Comparison of ENCODE assay signal across 8 mouse cellular contexts in the genomic region with DNA sequence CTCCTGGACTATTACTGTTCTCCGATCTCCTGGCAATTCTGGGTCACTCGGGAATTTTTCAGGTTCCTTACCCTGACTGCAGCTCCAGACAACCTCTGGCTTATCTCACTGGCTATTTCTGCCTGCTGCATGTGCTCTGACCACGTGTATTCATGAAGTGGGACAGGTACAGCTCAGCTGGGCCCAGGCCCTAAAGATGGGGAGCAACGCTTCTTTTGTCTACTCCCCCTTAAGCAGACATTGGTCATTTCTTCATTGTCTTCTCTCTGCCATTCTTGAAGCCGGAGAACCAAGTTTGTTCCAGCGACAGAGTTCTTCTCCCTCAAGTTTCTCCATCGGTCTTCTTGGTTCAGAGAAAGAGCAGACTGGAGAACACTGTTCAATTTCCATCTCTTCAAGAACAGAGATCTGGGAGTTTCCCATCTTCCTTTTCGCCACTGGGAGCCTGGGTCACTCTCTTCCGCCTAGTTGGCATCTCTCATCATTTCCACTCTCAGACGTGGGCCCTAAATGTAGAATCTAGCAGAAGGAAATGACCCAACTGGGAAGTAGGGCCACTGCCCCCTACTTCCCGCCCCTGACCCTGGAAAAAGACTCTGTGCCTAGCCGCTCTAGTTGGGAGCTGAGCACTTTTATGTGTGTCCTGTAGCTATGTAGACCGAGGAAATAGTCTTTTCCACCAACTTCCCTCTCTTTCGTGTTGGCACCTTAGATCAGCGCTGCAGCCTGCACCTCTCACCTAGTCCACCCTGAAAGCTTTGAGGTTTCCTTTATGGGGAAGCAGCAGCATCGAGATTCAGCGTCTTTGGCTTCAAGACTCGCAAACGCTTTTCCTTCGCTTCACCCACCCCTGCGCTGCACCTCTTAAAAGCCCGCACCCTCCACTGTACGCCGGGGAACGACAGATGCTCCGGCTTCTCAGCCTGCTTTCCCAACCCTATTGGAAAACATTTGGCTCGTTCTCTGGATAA. TPM values are rescaled to one million over a fixed set of nuclear protein-coding genes. Genes with fewer than 3 reads are reported as not detected.
DNase-seq lines count a peak whose midpoint lies in the region; ATAC-seq lines count a peak whose summit lies in the region.

No protein-coding gene starts in this region.

- no peaks in the 10 kb centered on the region for H3K9me3 ChIP-seq in kidney, embryonic 16.5 days (ENCODE audit: low read length)
- no peaks in the 10 kb centered on the region for H3K9me3 ChIP-seq in hindbrain, embryonic 14.5 days (ENCODE audit: control insufficient read depth, low read length)
- H3K9me3 ChIP-seq in neural tube, embryonic 11.5 days (ENCODE audit: control insufficient read depth, low read length) = no peaks in the 10 kb centered on the region

- H3K4me1 ChIP-seq in kidney, embryonic 16.5 days (ENCODE audit: insufficient read depth, low read length) = peaks cover 41% of the 10 kb centered on the region
- H3K4me1 ChIP-seq in hindbrain, embryonic 14.5 days (replicated peaks; ENCODE audit: control insufficient read depth, insufficient read depth, low read length) = peaks cover 32% of the 10 kb centered on the region
- H3K4me1 ChIP-seq in neural tube, embryonic 11.5 days (ENCODE audit: control insufficient read depth, insufficient read depth, low read length) = peaks cover 20% of the 10 kb centered on the region; the same call in 1 of the 2 replicates

- no peak for ATAC-seq in kidney, embryonic 16.5 days (ENCODE audit: low FRiP score, low TSS enrichment)
- ATAC-seq in hindbrain, embryonic 14.5 days (ENCODE audit: low FRiP score) = no peak
- ATAC-seq in neural tube, embryonic 11.5 days (ENCODE audit: insufficient read depth, low FRiP score, low TSS enrichment) = no peak
- no peak for ATAC-seq in granulocyte monocyte progenitor cell, adult 5-6 weeks (replicated peaks; ENCODE audit: poor library complexity, severe bottlenecking)

- DNase-seq in kidney, adult 18-20 months = no peak
- DNase-seq in embryo, embryonic 9.5 days (ENCODE audit: extremely low spot score) = peak; percentile 37
- no peak for DNase-seq in hindbrain, embryonic 14.5 days (ENCODE audit: low spot score)
- peak; percentile 41 for DNase-seq in neural tube, embryonic 11.5 days (ENCODE audit: low spot score)
- DNase-seq in cerebellum, adult 11-12 months = no peak
- DNase-seq in left cerebral cortex, adult 11 months (ENCODE audit: low spot score) = no peak

- H3K36me3 ChIP-seq in kidney, embryonic 16.5 days (ENCODE audit: insufficient read depth, low read length) = no peaks in the 10 kb centered on the region
- no peaks in the 10 kb centered on the region for H3K36me3 ChIP-seq in hindbrain, embryonic 14.5 days (replicated peaks; ENCODE audit: control insufficient read depth, insufficient read depth)
- H3K36me3 ChIP-seq in neural tube, embryonic 11.5 days (ENCODE audit: control insufficient read depth, insufficient read depth, low read length) = no peaks in the 10 kb centered on the region

- peak overlapping the region; percentile 91 for H3K4me2 ChIP-seq in kidney, embryonic 16.5 days (replicated peaks; ENCODE audit: low read depth, low read length)
- peak overlapping the region; percentile 98 for H3K4me2 ChIP-seq in hindbrain, embryonic 14.5 days (replicated peaks)
- peak overlapping the region; percentile 87 for H3K4me2 ChIP-seq in neural tube, embryonic 11.5 days (ENCODE audit: low read depth)

- H3K27me3 ChIP-seq in kidney, embryonic 16.5 days (ENCODE audit: insufficient read depth, low read length) = peaks cover 42% of the 10 kb centered on the region
- H3K27me3 ChIP-seq in hindbrain, embryonic 14.5 days (ENCODE audit: control insufficient read depth, insufficient read depth, low read length) = peaks cover 58% of the 10 kb centered on the region
- H3K27me3 ChIP-seq in neural tube, embryonic 11.5 days (ENCODE audit: control insufficient read depth, insufficient read depth, low read length) = peaks cover 17% of the 10 kb centered on the region

- H3K4me3 ChIP-seq in kidney, embryonic 16.5 days (ENCODE audit: low read length) = peak overlapping the region; percentile 73
- H3K4me3 ChIP-seq in hindbrain, embryonic 14.5 days (replicated peaks; ENCODE audit: low read length) = peak overlapping the region; percentile 61
- H3K4me3 ChIP-seq in neural tube, embryonic 11.5 days (ENCODE audit: low read depth, low read length) = peak overlapping the region; percentile 42

- H3K9ac ChIP-seq in kidney, embryonic 16.5 days (replicated peaks; ENCODE audit: low read length) = peak overlapping the region; percentile 68
- peak overlapping the region; percentile 76 for H3K9ac ChIP-seq in hindbrain, embryonic 14.5 days
- H3K9ac ChIP-seq in neural tube, embryonic 11.5 days (ENCODE audit: low read length) = peak overlapping the region; percentile 63; the same call in 1 of the 2 replicates

- no peak overlapping the region for H3K27ac ChIP-seq in kidney, embryonic 16.5 days (ENCODE audit: low read length)
- H3K27ac ChIP-seq in hindbrain, embryonic 14.5 days = peak overlapping the region; percentile 71; the same call in 1 of the 2 replicates
- H3K27ac ChIP-seq in neural tube, embryonic 11.5 days (ENCODE audit: low read depth, low read length) = no peak overlapping the region

- 23% methylated on average over 27 of the region's 27 CpGs for whole genome bisulfite sequencing in kidney, embryonic 16.5 days
- 9% methylated on average over 27 of the region's 27 CpGs for WGBS in hindbrain, embryonic 14.5 days
- 13% methylated on average over 27 of the region's 27 CpGs for WGBS in neural tube, embryonic 11.5 days

RNA-seq across cellular contexts. Expression of a gene that starts 4.0 kb away (rescaled TPM):
- 26.0 and 27.9 TPM in 2 replicates for polyA plus RNA-seq in kidney, embryonic 16.5 days (2015; fragmentation: Nextera tagmentation; extraction: Ambion mirVana)
- 26.6 and 29.3 TPM in 2 replicates for polyA plus RNA-seq in hindbrain, embryonic 14.5 days (2014; fragmentation: Nextera tagmentation; extraction: Ambion mirVana)
- polyA plus RNA-seq in neural tube, embryonic 11.5 days (2014; fragmentation: Nextera tagmentation; extraction: Ambion mirVana) = 12.6 and 13.8 TPM in 2 replicates
- not detected in 2 replicates for total RNA-seq in granulocyte monocyte progenitor cell, adult 5-6 weeks (2014; fragmentation: Nextera tagmentation)
- not detected in 2 replicates for total RNA-seq in granulocyte monocyte progenitor cell, adult 5-6 weeks (2017)

Comparison
In these comparisons a context has a peak if more than half of its experiments do, and no peak if none do; other contexts are left out.
1. DNase-seq: peak in embryo, embryonic 9.5 days (single experiment) and neural tube, embryonic 11.5 days (single experiment); none in kidney, adult 18-20 months (single experiment), hindbrain, embryonic 14.5 days (single experiment), cerebellum, adult 11-12 months (single experiment) and left cerebral cortex, adult 11 months (single experiment).
2. Peak in every context shown above with its lines, with median percentiles within 50 percentile points of each other: H3K4me2 ChIP-seq, H3K4me3 ChIP-seq and H3K9ac ChIP-seq.